In the genomic region with DNA sequence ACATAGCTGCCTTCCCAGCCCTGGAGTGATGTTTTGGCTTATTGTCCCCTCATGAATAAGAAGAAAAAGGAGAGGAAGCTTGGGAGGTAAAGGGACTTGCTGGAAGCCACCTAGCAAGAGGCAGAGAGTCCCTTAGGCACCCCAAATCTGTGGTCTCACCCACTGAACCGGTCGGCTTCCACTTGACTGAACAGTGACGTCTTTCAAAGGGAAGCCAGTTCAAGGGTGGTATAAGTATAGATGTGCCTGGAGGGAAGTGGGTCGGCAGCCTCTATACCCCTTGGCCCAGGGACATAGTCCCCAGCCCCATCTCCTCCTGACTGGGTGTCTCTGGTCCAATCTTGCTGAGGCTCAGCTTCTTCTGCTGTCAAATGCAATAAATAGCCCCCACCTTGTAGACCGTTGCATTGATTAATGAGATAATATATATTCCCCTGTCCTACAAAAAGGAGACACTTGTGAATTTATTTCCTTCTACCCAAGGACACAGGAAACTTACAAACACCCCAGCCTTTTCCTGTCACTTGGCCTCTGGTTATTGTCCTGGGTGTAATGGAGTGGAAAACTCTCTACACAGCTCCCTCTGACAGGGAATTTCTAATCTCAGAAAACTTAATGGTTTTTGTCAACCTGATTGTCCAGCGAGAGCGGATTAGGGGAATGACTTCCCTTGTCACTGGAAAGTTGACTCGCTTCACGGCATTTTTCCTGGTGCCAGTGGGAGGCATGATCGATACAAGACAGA, we compare ENCODE assay signal across 18 mouse cellular contexts. TPM values are rescaled to one million over a fixed set of nuclear protein-coding genes. Genes with fewer than 3 reads are reported as not detected.
A peak's percentile ranks its signal among the peaks of the same experiment; 100 is the strongest.
DNase-seq lines count a peak whose midpoint lies in the region; TF ChIP-seq lines count a peak whose summit lies in the region.
"Had no signal": no experiment of that assay in that cellular context is flagged by ENCODE, and none has a peak within 500 bp of the region (broad histone marks: within the 10 kb centered on the region; RNA-seq: fewer than 3 reads in every experiment).

No protein-coding gene starts in this region.

- H3K4me1 ChIP-seq in kidney, adult 2 months (ENCODE audit: control insufficient read depth, insufficient read depth, low read length): no peaks in the 10 kb centered on the region
- H3K4me1 ChIP-seq: embryonic facial prominence, embryonic 13.5 days; midbrain, embryonic 15.5 days had no signal

- intact Hi-C loops in left cerebral cortex, postnatal 36 days (cut with DNase I): no loop called here

- H3K4me3 ChIP-seq in kidney, adult 2 months (ENCODE audit: insufficient read depth, low read depth, low read length): no peak overlapping the region
- H3K4me3 ChIP-seq: embryonic facial prominence, embryonic 13.5 days; forebrain, embryonic 15.5 days; midbrain, embryonic 15.5 days; myocyte had no signal

- WGBS in kidney, adult 2 months: 43% methylated on average over 10 of the region's 10 CpGs

- no peak for TF ChIP-seq POLR2A in kidney, adult 2 months (IDR thresholded peaks at IDR 0.05; ENCODE audit: low read depth, low read length)

- no peaks in the 10 kb centered on the region for H3K36me3 ChIP-seq in kidney, adult 2 months (ENCODE audit: control insufficient read depth, insufficient read depth, low read length)
- H3K36me3 ChIP-seq: embryonic facial prominence, embryonic 13.5 days; forebrain, embryonic 15.5 days; midbrain, embryonic 15.5 days had no signal

- H3K27ac ChIP-seq in kidney, adult 2 months (ENCODE audit: insufficient read depth, low read depth, low read length): peak overlapping the region; percentile 4; the same call in 1 of the 2 replicates
- H3K27ac ChIP-seq: embryonic facial prominence, embryonic 13.5 days; forebrain, embryonic 15.5 days; midbrain, embryonic 15.5 days had no signal

- TF ChIP-seq CTCF in kidney, adult 2 months (conservative IDR thresholded peaks at IDR 0.05; ENCODE audit: insufficient read depth, insufficient read length, low read depth, low read length): no peak

- peak; percentile 58 for DNase-seq in kidney, adult 2 months
- no peak for DNase-seq in kidney, postnatal 4 days
- DNase-seq in B cell, adult 2 months: peak; percentile 57 to 65
- peak; percentile 4 to 38 for DNase-seq in kidney, adult 8-10 months
- peak; percentile 16 to 19 for DNase-seq in kidney, postnatal 36 days
- DNase-seq in left cerebral cortex, postnatal 36 days (ENCODE audit: low spot score in 2 of 2): no peak
- no peak for DNase-seq in embryo, embryonic 9.5 days (ENCODE audit: extremely low spot score)
- DNase-seq: adrenal gland, adult 2 months; cerebellum, adult 8-10 months; gastrocnemius, postnatal 14 days; heart, adult 18-20 months; right cerebral cortex, postnatal 4 days; thymus, postnatal 4 days had no signal

- no peaks in the 10 kb centered on the region for H3K27me3 ChIP-seq in kidney, adult 2 months (replicated peaks; ENCODE audit: control insufficient read depth, insufficient read depth, low read length)
- H3K27me3 ChIP-seq: embryonic facial prominence, embryonic 13.5 days; forebrain, embryonic 15.5 days; midbrain, embryonic 15.5 days had no signal

RNA-seq across cellular contexts. Expression of a gene that starts 21.9 kb away (rescaled TPM):
- 18.5 and 20.8 TPM in 2 replicates for polyA plus RNA-seq in kidney, adult 2 months (2012; rRNA removed)
- 10 to 100 TPM; 15.5 to 17.7 TPM for total RNA-seq in left cerebral cortex, postnatal 36 days (2021)
- polyA plus RNA-seq: C2C12 had no signal

Comparison
In these comparisons a context has a peak if more than half of its experiments do, and no peak if none do; other contexts are left out.
1. DNase-seq: peak in kidney, adult 2 months (single experiment), B cell, adult 2 months (2 of 2), kidney, adult 8-10 months (2 of 2) and kidney, postnatal 36 days (2 of 2); none in kidney, postnatal 4 days (0 of 2), left cerebral cortex, postnatal 36 days (0 of 2) and embryo, embryonic 9.5 days (single experiment).